Mouse (Mus musculus) thymus, postnatal 0 days (tissue): ENCODE results near the gene Gm15294. TPM values are rescaled to one million over a fixed set of nuclear protein-coding genes. Genes with fewer than 3 reads are reported as not detected.

Source experiments
- DNase-seq: peaks from one replicate; pipeline ENCODE4 v3.0.0-alpha.2; 2015; ENCODE audit warnings: low spot score
- polyA plus RNA-seq: library from polyadenylated mRNA; unstranded; fragments of >200 nt; fragmentation: Nextera tagmentation; extraction: Ambion mirVana; gene quantifications from 2 replicates; pipeline ENCODE4 v1.2.1, GENCODE M21; 2015

The Gm15294 gene
- not detected in 2 replicates for polyA plus RNA-seq

GRCm38 (mm10) chrX:141875135-141875534 lies at the start of gene Gm15294:
Gm15294 (minus strand) TSS chrX:141875235.
- no peak for DNase-seq

GRCm38 (mm10) chrX:141884336-141885048 lies 9.5 kb upstream of the Gm15294 start:
- DNase-seq, result no peak

DNA sequence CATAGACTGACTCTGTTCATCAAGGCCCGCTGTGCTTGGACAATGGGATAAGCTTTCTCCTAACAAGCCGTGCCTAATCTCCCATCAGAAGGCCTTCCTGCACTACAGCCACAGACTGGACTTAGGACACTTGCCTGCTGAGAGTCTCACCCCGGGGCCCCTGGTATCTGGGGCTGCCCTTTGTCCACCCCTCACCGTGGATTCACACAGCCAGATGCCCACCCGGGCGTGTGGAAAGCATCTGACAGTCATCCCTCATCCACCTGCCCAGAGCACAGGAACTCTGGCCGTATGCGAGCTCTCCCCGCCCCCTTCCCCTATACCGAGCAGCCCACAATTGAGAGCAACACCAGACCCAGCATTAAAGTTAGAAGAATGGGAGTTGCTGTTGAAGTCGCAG lies 1.0 kb downstream of the Gm15294 start:
- no peak for DNase-seq

GRCm38 (mm10) chrX:141873597-141873996 lies 1.4 kb downstream of the Gm15294 start:
- no peak for DNase-seq

DNA sequence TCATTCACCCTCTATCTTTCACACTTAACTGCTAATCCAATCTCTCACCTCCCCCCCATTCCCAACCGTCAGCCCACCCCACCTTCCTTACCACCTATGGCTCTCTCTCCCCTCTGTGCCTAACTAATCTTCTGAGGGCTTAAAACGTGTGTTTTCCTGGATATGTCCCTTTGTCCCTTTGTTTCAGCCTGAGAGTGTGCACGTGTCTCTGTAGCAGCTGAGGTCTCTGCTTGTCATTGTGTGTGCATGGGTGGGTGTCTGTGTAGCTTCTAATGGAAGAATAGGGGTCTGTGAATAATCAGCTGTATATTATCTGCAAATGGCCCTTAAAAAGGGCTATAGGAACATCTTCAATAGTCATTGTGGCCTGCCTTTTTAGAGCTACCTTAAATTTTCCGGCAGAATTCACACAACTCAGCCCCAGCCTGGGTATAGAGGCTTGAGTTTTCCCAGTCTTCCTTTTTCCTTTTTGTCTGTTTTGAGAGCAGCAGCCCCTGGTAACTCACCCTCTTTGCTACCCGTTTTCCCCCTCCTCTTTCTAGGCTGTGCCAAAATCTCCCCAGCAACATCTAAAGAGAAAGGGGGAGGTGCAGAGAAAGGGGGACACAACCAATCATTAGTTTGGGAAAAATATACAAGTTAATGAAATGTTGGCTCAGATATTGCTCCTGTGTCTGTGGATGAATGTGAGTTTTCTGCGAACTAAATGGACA lies 19.2 kb downstream of the Gm15294 start:
- no peak for DNase-seq

Other genes starting within 250 kb of the Gm15294 start
- gene Irs4, start 150.0 kb downstream of the Gm15294 start, polyA plus RNA-seq, result not detected in 2 replicates